Mouse (Mus musculus) kidney, embryonic 15.5 days (tissue): ENCODE results near the gene Bpi. TPM values are rescaled to one million over a fixed set of nuclear protein-coding genes. Genes with fewer than 3 reads are reported as not detected.

ENCODE experiments used
- microRNA-seq: library from miRNA; unstranded; fragments of <30 nt; microRNA quantifications from one replicate; pipeline ENCODE4, GENCODE M21; 2016
- polyA plus RNA-seq: library from polyadenylated mRNA; unstranded; fragments of >200 nt; fragmentation: Nextera tagmentation; extraction: Ambion mirVana; gene quantifications from 2 replicates; pipeline ENCODE4 v1.2.1, GENCODE M21; 2015

The Bpi gene
- polyA plus RNA-seq, 1 experiment from 2014 or later: 0.17 TPM

Small RNA genes within 50 kb of the gene (microRNA-seq; reads per million reads assigned to microRNA genes)
- 1.6 reads per million, percentile 4 among the genes with 10 or more reads in this experiment for gene Mir7685

Other genes starting within 250 kb of the Bpi start
- gene Tti1, start 229.7 kb upstream of the Bpi start, polyA plus RNA-seq: 28.1 and 29.8 TPM in 2 replicates
- gene Rprd1b, start 229.6 kb upstream of the Bpi start, polyA plus RNA-seq: 44.8 and 48.9 TPM in 2 replicates
- 30.4 and 39.7 TPM in 2 replicates for gene Tgm2, start 111.7 kb upstream of the Bpi start, polyA plus RNA-seq
- gene D630003M21Rik, start 28.9 kb upstream of the Bpi start, polyA plus RNA-seq: 6.2 and 7.7 TPM in 2 replicates
- gene Lbp, start 48.4 kb downstream of the Bpi start, polyA plus RNA-seq: 24.7 and 27.2 TPM in 2 replicates
- gene Snhg11, start 117.5 kb downstream of the Bpi start, polyA plus RNA-seq: 4.9 and 8.0 TPM in 2 replicates
- 15.5 and 16.2 TPM in 2 replicates for gene Ralgapb, start 151.8 kb downstream of the Bpi start, polyA plus RNA-seq
- not detected in 2 replicates for gene Adig, start 244.5 kb downstream of the Bpi start, polyA plus RNA-seq